Mouse (Mus musculus) liver, embryonic 18 days (tissue): Measurements from ENCODE around the gene Tgm6. TPM values are rescaled to one million over a fixed set of nuclear protein-coding genes. Genes with fewer than 3 reads are reported as not detected.

Source experiments
- polyA plus RNA-seq: library from polyadenylated mRNA; depleted of rRNA; stranded (reverse); fragments of >200 nt; gene quantifications from 2 replicates; pipeline ENCODE4 v1.2.3, GENCODE M21; 2012; rRNA removed

The Tgm6 gene
- not detected in 2 replicates for polyA plus RNA-seq

GRCm38 (mm10) chr2:130112116-130112515 lies at the start of gene Tgm6:
TSS of gene Tgm6 (plus strand) at chr2:130112416.

GRCm38 (mm10) chr2:130178706-130179506 lies 66.7 kb downstream of the Tgm6 start, which contains the start of gene Snrpb:
TSS of gene Snrpb (minus strand) at chr2:130179403.

GRCm38 (mm10) chr2:130194894-130195293 lies 82.7 kb downstream of the Tgm6 start, which contains the start of gene Tmc2:
TSS of gene Tmc2 (plus strand) at chr2:130195194.

Other genes starting within 250 kb of the Tgm6 start
- 0.01 TPM in 2 replicates for gene Tgm3, start 100.1 kb upstream of the Tgm6 start, polyA plus RNA-seq
- gene Snrpb, start 67.0 kb downstream of the Tgm6 start, polyA plus RNA-seq, result 117 and 128 TPM in 2 replicates
- gene Tmc2, start 82.8 kb downstream of the Tgm6 start, polyA plus RNA-seq, result not detected in 2 replicates
- 92.8 and 110 TPM in 2 replicates for gene Nop56, start 162.0 kb downstream of the Tgm6 start, polyA plus RNA-seq
- gene Idh3b, start 172.1 kb downstream of the Tgm6 start, polyA plus RNA-seq, result 125 and 135 TPM in 2 replicates
- gene Ebf4, start 182.8 kb downstream of the Tgm6 start, polyA plus RNA-seq, result 0.36 and 0.48 TPM in 2 replicates